Mouse (Mus musculus) erythroblast, embryonic 14.5 days (primary cell): Measurements from ENCODE around the gene Stk11.

Experiments used
- GATA1 ChIP-seq: IDR thresholded peaks from 2 replicates; pipeline ENCODE4 v1.6.1; 2012; ENCODE audit warnings: low read length, inconsistent platforms, mixed read lengths
- TAL1 ChIP-seq: IDR thresholded peaks from 3 replicates; pipeline ENCODE4 v1.6.1; 2012; ENCODE audit warnings: low read length, inconsistent platforms, mixed read lengths

DNA sequence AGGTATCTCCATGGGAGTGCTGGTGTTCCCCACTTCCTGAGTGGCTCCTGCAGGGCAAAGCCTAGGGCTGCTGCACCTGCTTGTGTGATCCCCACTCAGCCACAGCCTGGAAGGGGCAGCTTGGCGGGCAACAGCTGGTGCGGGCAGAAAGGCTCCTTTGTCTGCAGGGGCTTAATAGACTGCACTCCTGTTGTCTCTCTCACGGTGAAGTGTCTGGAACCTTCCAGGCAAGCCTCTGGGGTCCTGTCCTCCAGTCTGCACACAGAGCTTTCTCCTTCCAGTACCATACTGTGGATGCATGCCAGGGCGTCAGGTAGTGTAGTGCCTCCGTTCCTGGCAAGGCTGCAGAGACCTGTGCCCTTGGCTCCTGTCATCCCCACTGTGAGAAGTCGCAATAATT is 2.9 kb downstream of the Stk11 start:
- TF ChIP-seq GATA1, result no peak
- TF ChIP-seq TAL1, result no peak
